Mouse (Mus musculus): ENCODE measurements at regions not wholly inside any gene's neighbourhood (a gene's known extent, or its start where the extent isn't known, plus 50 kb on each side); places are given as distances from the start of the nearest gene placed in this dataset.

GRCm38 (mm10) chr4:131149466-131149865 lies 205.3 kb downstream of the Matn1 start:
- TF ChIP-seq CTCF (IDR thresholded peaks at IDR 0.05; ENCODE audit: low read depth, low read length) (no peak), POLR2A (IDR thresholded peaks at IDR 0.05; ENCODE audit: borderline replicate concordance, low read depth, low read length) (no peak)

Measured in bone marrow macrophage, adult 2 months (primary cell).